Mouse (Mus musculus) limb, embryonic 10.5 days (tissue): ENCODE measurements around the gene Sat2. TPM values are rescaled to one million over a fixed set of nuclear protein-coding genes. Genes with fewer than 3 reads are reported as not detected.
A peak's percentile ranks its signal among the peaks of the same experiment; 100 is the strongest.

ENCODE experiments used
- DNase-seq: peaks from one replicate; pipeline ENCODE4 v3.0.0-alpha.2; 2017; ENCODE audit warnings: low spot score
- H3K27ac ChIP-seq: fragments of 300-500 bp; sonication (generic); 2 replicates; pipeline ENCODE4 v1.5.1; 2016; ENCODE audit warnings: mild to moderate bottlenecking
- H3K27me3 ChIP-seq: fragments of 300-500 bp; sonication (generic); 2 replicates; pipeline ENCODE4 v1.6.1; 2016; ENCODE audit warnings: low read depth, mild to moderate bottlenecking; ENCODE audit not compliant: poor library complexity, severe bottlenecking
- H3K36me3 ChIP-seq: fragments of 300-500 bp; sonication (generic); 2 replicates; pipeline ENCODE4 v1.6.1; 2016; ENCODE audit warnings: mild to moderate bottlenecking, moderate library complexity
- H3K4me1 ChIP-seq: fragments of 300-500 bp; sonication (generic); 2 replicates; pipeline ENCODE4 v1.6.1; 2016
- H3K4me3 ChIP-seq: fragments of 300-500 bp; sonication (generic); 2 replicates; pipeline ENCODE4 v1.5.1; 2016; ENCODE audit warnings: mild to moderate bottlenecking, moderate library complexity
- H3K9me3 ChIP-seq: fragments of 300-500 bp; sonication (generic); replicated peaks from 2 replicates; pipeline ENCODE4 v1.6.1; 2016; ENCODE audit warnings: mild to moderate bottlenecking
- WGBS: fragments of 180-500 bp; shearing (Covaris S2); methylation state at CpG from one replicate; pipeline ENCODE4 v1.1.7; 2016; 5-methylcytosine and 5-hydroxymethylcytosine counted together
- microRNA counts: library from miRNA; unstranded; fragments of <30 nt; microRNA quantifications from one replicate; lab custom pipeline; 2017
- microRNA-seq: library from miRNA; unstranded; fragments of <30 nt; microRNA quantifications from one replicate; pipeline ENCODE4, GENCODE M21; 2017
- polyA plus RNA-seq: library from polyadenylated mRNA; unstranded; fragments of >200 nt; fragmentation: Nextera tagmentation; extraction: Ambion mirVana; gene quantifications from 2 replicates; pipeline ENCODE4 v1.2.1, GENCODE M21; 2016

Sat2 gene
- polyA plus RNA-seq, 1 experiment from 2014 or later, result 13.7 TPM

DNA sequence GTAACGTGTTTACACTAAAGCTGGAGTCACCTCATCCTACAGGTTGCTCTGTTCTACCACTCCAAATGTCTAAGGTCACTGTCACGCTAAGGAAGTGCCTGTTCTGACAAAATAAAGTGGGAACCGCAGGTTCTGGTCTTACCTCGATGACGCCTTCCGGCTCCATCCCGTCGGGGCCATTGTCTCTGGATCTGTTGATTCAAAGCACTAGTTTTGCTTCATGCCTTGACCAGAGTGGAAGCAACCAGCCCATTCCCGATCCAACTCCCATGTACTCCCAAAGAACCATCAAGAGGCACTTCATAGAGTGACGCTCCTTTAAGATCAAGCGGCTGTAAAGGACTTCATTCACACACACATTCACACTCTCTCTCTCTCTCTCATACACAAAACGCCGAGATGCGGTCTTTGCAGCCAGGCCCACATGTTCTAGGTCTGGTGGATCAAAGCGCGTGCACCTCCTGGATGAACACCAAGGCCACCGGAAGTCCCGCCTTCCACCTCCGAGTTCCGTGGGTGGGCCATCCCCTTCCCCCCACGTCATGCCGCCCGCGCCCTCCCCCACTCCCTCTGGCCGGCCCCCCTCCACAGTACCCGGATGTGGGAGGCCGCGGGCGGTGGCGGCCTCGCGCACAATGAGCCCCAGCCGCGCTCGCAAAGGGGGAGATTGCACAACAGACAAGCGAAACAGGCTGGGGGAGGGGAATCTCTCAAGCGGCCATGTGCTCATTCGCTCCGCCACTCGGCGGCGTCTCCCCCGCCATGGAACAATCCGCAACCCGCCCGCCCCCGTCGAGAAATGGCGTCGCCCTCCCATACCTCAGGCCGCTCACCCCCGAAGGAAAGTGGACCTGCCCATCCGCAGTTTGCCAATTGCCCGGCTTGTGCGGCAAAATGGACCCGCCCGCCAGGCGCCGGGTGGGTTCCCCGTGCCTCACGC lies 49.2 kb downstream of the Sat2 start:
- WGBS, result under 1% methylated on average over 61 of the region's 61 CpGs
- peak overlapping the region; percentile 98 for H3K4me3 ChIP-seq
- H3K27ac ChIP-seq, result peak overlapping the region; percentile 99
- H3K27me3 ChIP-seq, result no peaks in the 10 kb centered on the region
- H3K4me1 ChIP-seq, result peaks cover 23% of the 10 kb centered on the region
- peaks cover 88% of the 10 kb centered on the region for H3K36me3 ChIP-seq
- DNase-seq, result peak; percentile 97
- H3K9me3 ChIP-seq, result no peaks in the 10 kb centered on the region

- H3K27ac ChIP-seq, result peak overlapping the region; percentile 99
- DNase-seq, result no peak
- H3K36me3 ChIP-seq, result peaks cover 88% of the 10 kb centered on the region
- H3K9me3 ChIP-seq, result no peaks in the 10 kb centered on the region
- no peaks in the 10 kb centered on the region for H3K27me3 ChIP-seq
- WGBS, result 0% methylated on average over 43 of the region's 43 CpGs
- peaks cover 23% of the 10 kb centered on the region for H3K4me1 ChIP-seq
- peak overlapping the region; percentile 98 for H3K4me3 ChIP-seq
These were observed 49.9 kb downstream of the Sat2 start for GRCm38 (mm10) chr11:69671726-69672124.

- Histone ChIP-seq H3K4me3 (peak within 1 kb of the TSS; percentile 98), H3K27me3 (no peaks in the 10 kb centered on the region), H3K27ac (peak within 1 kb of the TSS; percentile 99), H3K4me1 (peaks cover 23% of the 10 kb centered on the region), H3K36me3 (peaks cover 89% of the 10 kb centered on the region), H3K9me3 (no peaks in the 10 kb centered on the region)
- DNase-seq, result peak; percentile 97
- WGBS, result under 1% methylated on average over 36 of the region's 36 CpGs
These were observed 50.4 kb downstream of the Sat2 start, which contains the start of gene Eif4a1 for GRCm38 (mm10) chr11:69672211-69672706. Gene Eif4a1 (minus strand): TSS chr11:69672423.

MicroRNA genes within 50 kb of the gene (microRNA counts, 519-probe panel; counts per million panel counts)
- microRNA mmu-miR-1934 (lab: Ali Mortazavi, UCI) (684 counts per million, percentile 72 among the panel's probes with 10 or more counts), microRNA mmu-miR-467f (lab: Ali Mortazavi, UCI) (684 counts per million, percentile 72 among the panel's probes with 10 or more counts)

Small RNAs within 50 kb of the gene (microRNA-seq; reads per million reads assigned to microRNA genes)
- gene Mir1934 (5.9 reads per million, percentile 10 among the genes with 10 or more reads in this experiment), gene Mir467f (not detected)

Other genes with a start within 250 kb of the Sat2 start
- 140 and 151 TPM in 2 replicates for gene Naa38, start 226.5 kb upstream of the Sat2 start, polyA plus RNA-seq
- gene Cyb5d1, start 226.4 kb upstream of the Sat2 start, polyA plus RNA-seq, result 45.2 and 51.6 TPM in 2 replicates
- 23.0 and 24.7 TPM in 2 replicates for gene Tmem88, start 223.8 kb upstream of the Sat2 start, polyA plus RNA-seq
- 36.6 and 40.8 TPM in 2 replicates for gene Kdm6b, start 208.3 kb upstream of the Sat2 start, polyA plus RNA-seq
- gene Dnah2, start 72.9 kb upstream of the Sat2 start, polyA plus RNA-seq, result 1.0 and 1.3 TPM in 2 replicates
- gene Efnb3, start 61.8 kb upstream of the Sat2 start, polyA plus RNA-seq, result 44.2 and 55.2 TPM in 2 replicates
- gene Wrap53, start 41.8 kb upstream of the Sat2 start, polyA plus RNA-seq, result 52.3 and 52.8 TPM in 2 replicates
- gene Trp53, start 41.7 kb upstream of the Sat2 start, polyA plus RNA-seq, result 243 and 267 TPM in 2 replicates
- gene Atp1b2, start 16.1 kb upstream of the Sat2 start, polyA plus RNA-seq, result 1.5 TPM in 2 replicates
- not detected in 2 replicates for gene Shbg, start 4.1 kb upstream of the Sat2 start, polyA plus RNA-seq
- gene Fxr2, start 11.0 kb downstream of the Sat2 start, polyA plus RNA-seq, result 45.4 and 48.1 TPM in 2 replicates
- gene Sox15, start 33.3 kb downstream of the Sat2 start, polyA plus RNA-seq, result 0.16 TPM in 1 of 2 replicates, not detected in the other
- 66.8 and 74.2 TPM in 2 replicates for gene Mpdu1, start 40.6 kb downstream of the Sat2 start, polyA plus RNA-seq
- gene Cd68, start 44.1 kb downstream of the Sat2 start, polyA plus RNA-seq, result 3.5 and 3.6 TPM in 2 replicates
- 678 and 791 TPM in 2 replicates for gene Eif4a1, start 50.4 kb downstream of the Sat2 start, polyA plus RNA-seq
- gene Senp3, start 60.1 kb downstream of the Sat2 start, polyA plus RNA-seq, result 149 and 151 TPM in 2 replicates
- gene Tnfsf13, start 63.8 kb downstream of the Sat2 start, polyA plus RNA-seq, result 0.20 and 0.45 TPM in 2 replicates
- 3.0 and 4.2 TPM in 2 replicates for gene Tnfsf12, start 73.8 kb downstream of the Sat2 start, polyA plus RNA-seq
- gene Tnfsfm13, start 74.1 kb downstream of the Sat2 start, polyA plus RNA-seq, result 0.53 and 0.73 TPM in 2 replicates
- 41.8 and 47.0 TPM in 2 replicates for gene Polr2a, start 136.6 kb downstream of the Sat2 start, polyA plus RNA-seq
- 0.09 and 0.10 TPM in 2 replicates for gene Slc35g3, start 139.9 kb downstream of the Sat2 start, polyA plus RNA-seq
- gene Zbtb4, start 143.9 kb downstream of the Sat2 start, polyA plus RNA-seq, result 0.25 and 0.59 TPM in 2 replicates
- 0.87 and 2.5 TPM in 2 replicates for gene Chrnb1, start 173.9 kb downstream of the Sat2 start, polyA plus RNA-seq
- 0.40 and 0.55 TPM in 2 replicates for gene Fgf11, start 179.8 kb downstream of the Sat2 start, polyA plus RNA-seq
- gene Tmem102, start 183.6 kb downstream of the Sat2 start, polyA plus RNA-seq, result 1.4 and 1.5 TPM in 2 replicates
- not detected in 2 replicates for gene Gm39566, start 193.3 kb downstream of the Sat2 start, polyA plus RNA-seq
- not detected in 2 replicates for gene Spem2, start 196.4 kb downstream of the Sat2 start, polyA plus RNA-seq
- gene Spem1, start 200.2 kb downstream of the Sat2 start, polyA plus RNA-seq, result not detected in 2 replicates
- 2.2 and 3.5 TPM in 2 replicates for gene Nlgn2, start 215.8 kb downstream of the Sat2 start, polyA plus RNA-seq
- 269 and 280 TPM in 2 replicates for gene Tmem256, start 216.5 kb downstream of the Sat2 start, polyA plus RNA-seq
- 96.7 and 117 TPM in 2 replicates for gene Plscr3, start 224.4 kb downstream of the Sat2 start, polyA plus RNA-seq
- 1.1 TPM in 2 replicates for gene Tnk1, start 236.7 kb downstream of the Sat2 start, polyA plus RNA-seq